In genomic region chr7:142443474-142443873, GRCm38 (mm10) we compare ENCODE assay signal across 24 mouse cellular contexts. TPM values are rescaled to one million over a fixed set of nuclear protein-coding genes. Genes with fewer than 3 reads are reported as not detected.
DNase-seq lines count a peak whose midpoint lies in the region; ATAC-seq and TF ChIP-seq lines count a peak whose summit lies in the region.
"Had no signal": no experiment of that assay in that cellular context is flagged by ENCODE, and none has a peak within 500 bp of the region (broad histone marks: within the 10 kb centered on the region; RNA-seq: fewer than 3 reads in every experiment).

No protein-coding gene starts in this region.

- no peaks in the 10 kb centered on the region for H3K9me3 ChIP-seq in hindbrain, embryonic 10.5 days
- no peaks in the 10 kb centered on the region for H3K9me3 ChIP-seq in hindbrain, postnatal 0 days (ENCODE audit: low read length)
- no peaks in the 10 kb centered on the region for H3K9me3 ChIP-seq in limb, embryonic 10.5 days (replicated peaks)
- H3K9me3 ChIP-seq: neural tube, embryonic 15.5 days had no signal

- peaks cover 4% of the 10 kb centered on the region; the same call in 1 of the 2 replicates for H3K27me3 ChIP-seq in hindbrain, embryonic 10.5 days (ENCODE audit: insufficient read depth, poor library complexity, severe bottlenecking)
- H3K27me3 ChIP-seq in hindbrain, postnatal 0 days (ENCODE audit: insufficient read depth, low read length): no peaks in the 10 kb centered on the region
- H3K27me3 ChIP-seq in limb, embryonic 10.5 days (ENCODE audit: low read depth, poor library complexity, severe bottlenecking): no peaks in the 10 kb centered on the region
- H3K27me3 ChIP-seq: neural tube, embryonic 15.5 days had no signal

- no peak overlapping the region for H3K4me2 ChIP-seq in hindbrain, postnatal 0 days (ENCODE audit: low read depth, low read length)
- H3K4me2 ChIP-seq: liver, embryonic 11.5 days; midbrain, embryonic 11.5 days; neural tube, embryonic 15.5 days had no signal

- H3K27ac ChIP-seq in hindbrain, embryonic 10.5 days: 0 out of 2 replicates have a peak overlapping the region, but pooled peaks have one; percentile 6
- H3K27ac ChIP-seq in hindbrain, postnatal 0 days: no peak overlapping the region
- H3K27ac ChIP-seq in limb, embryonic 10.5 days: peak overlapping the region; percentile 87
- H3K27ac ChIP-seq: neural tube, embryonic 15.5 days had no signal

- WGBS in hindbrain, embryonic 10.5 days: 91% methylated on average over 5 of the region's 5 CpGs
- 82% methylated on average over 5 of the region's 5 CpGs for WGBS in hindbrain, postnatal 0 days
- WGBS in limb, embryonic 10.5 days: 91% methylated on average over 5 of the region's 5 CpGs

- H3K4me3 ChIP-seq in hindbrain, embryonic 10.5 days: no peak overlapping the region
- no peak overlapping the region for H3K4me3 ChIP-seq in hindbrain, postnatal 0 days (ENCODE audit: low read length)
- H3K4me3 ChIP-seq in limb, embryonic 10.5 days: no peak overlapping the region
- H3K4me3 ChIP-seq: neural tube, embryonic 15.5 days had no signal

- no peak overlapping the region for H3K9ac ChIP-seq in hindbrain, postnatal 0 days (replicated peaks; ENCODE audit: low read length)
- H3K9ac ChIP-seq: neural tube, embryonic 15.5 days had no signal

- H3K36me3 ChIP-seq in hindbrain, embryonic 10.5 days: no peaks in the 10 kb centered on the region
- H3K36me3 ChIP-seq in hindbrain, postnatal 0 days (ENCODE audit: insufficient read depth, low read length): no peaks in the 10 kb centered on the region
- H3K36me3 ChIP-seq in limb, embryonic 10.5 days: no peaks in the 10 kb centered on the region
- H3K36me3 ChIP-seq: neural tube, embryonic 15.5 days had no signal

- TF ChIP-seq CTCF in hindbrain, postnatal 0 days (IDR thresholded peaks at IDR 0.05; ENCODE audit: low read depth): no peak

- DNase-seq in hindbrain, embryonic 10.5 days (ENCODE audit: low spot score): no peak
- DNase-seq in hindbrain, postnatal 0 days (ENCODE audit: low spot score): no peak
- peak; percentile 36 for DNase-seq in thymus, postnatal 4 days
- no peak for DNase-seq in thymus, postnatal 36 days
- no peak for DNase-seq in limb, embryonic 10.5 days (ENCODE audit: low spot score)
- no peak for DNase-seq in adrenal gland, postnatal 4 days (ENCODE audit: low spot score in 2 of 2)
- DNase-seq: adrenal gland, adult 2 months; cerebellum, adult 2 months; lung, postnatal 10 days; right cerebral cortex, postnatal 25 days had no signal

- no peak for ATAC-seq in hindbrain, postnatal 0 days
- ATAC-seq in erythroid progenitor cell, adult 5-6 weeks (replicated peaks; ENCODE audit: low FRiP score, poor library complexity, severe bottlenecking): no peak
- ATAC-seq: inflammation-experienced regulatory T-cells, adult 6 months had no signal

- peaks cover 17% of the 10 kb centered on the region for H3K4me1 ChIP-seq in hindbrain, embryonic 10.5 days (replicated peaks)
- H3K4me1 ChIP-seq in hindbrain, postnatal 0 days (ENCODE audit: insufficient read depth, low read length): no peaks in the 10 kb centered on the region
- H3K4me1 ChIP-seq in limb, embryonic 10.5 days: peaks cover 38% of the 10 kb centered on the region

RNA-seq across cellular contexts. Expression of gene Tnni2, which starts 1.9 kb away (rescaled TPM):
- polyA plus RNA-seq in hindbrain, embryonic 10.5 days (2016; fragmentation: Nextera tagmentation; extraction: Ambion mirVana): 1.2 and 1.3 TPM in 2 replicates
- 1.3 and 8.5 TPM in 2 replicates for total RNA-seq in hindbrain, postnatal 0 days (2014; rRNA removed)
- polyA plus RNA-seq in hindbrain, postnatal 0 days (2015; fragmentation: Nextera tagmentation; extraction: Ambion mirVana): 0.63 TPM in 2 replicates
- polyA plus RNA-seq in limb, embryonic 10.5 days (2016; fragmentation: Nextera tagmentation; extraction: Ambion mirVana): 2.4 and 3.6 TPM in 2 replicates
- total RNA-seq in erythroid progenitor cell, adult 5-6 weeks (2015; ENCODE audit: low replicate concordance): not detected in 2 replicates
- total RNA-seq in erythroid progenitor cell, adult 5-6 weeks (2017; ENCODE audit: low replicate concordance): not detected in 2 replicates
- total RNA-seq in adrenal gland, postnatal 4 days (2021): 100 to 1,000 TPM in 1 of 2 experiments, 10 to 100 TPM in 1; 79.5 to 219 TPM
- polyA plus RNA-seq: adrenal gland, adult 2 months; inflammation-experienced regulatory T-cells, adult 6 months had no signal

RNA-seq across cellular contexts. Expression of gene Syt8, which starts 8.8 kb away (rescaled TPM):
- not detected in 2 replicates for polyA plus RNA-seq in hindbrain, embryonic 10.5 days (2016; fragmentation: Nextera tagmentation; extraction: Ambion mirVana)
- not detected in 2 replicates for total RNA-seq in hindbrain, postnatal 0 days (2014; rRNA removed)
- polyA plus RNA-seq in hindbrain, postnatal 0 days (2015; fragmentation: Nextera tagmentation; extraction: Ambion mirVana): 0.15 TPM in 1 of 2 replicates, not detected in the other
- 0.25 TPM in 1 of 2 replicates, not detected in the other for polyA plus RNA-seq in limb, embryonic 10.5 days (2016; fragmentation: Nextera tagmentation; extraction: Ambion mirVana)
- total RNA-seq in erythroid progenitor cell, adult 5-6 weeks (2015; ENCODE audit: low replicate concordance): not detected in 2 replicates
- not detected in 2 replicates for total RNA-seq in erythroid progenitor cell, adult 5-6 weeks (2017; ENCODE audit: low replicate concordance)
- total RNA-seq in adrenal gland, postnatal 4 days (2021): not detected
- total RNA-seq: adrenal gland, adult 2 months; common myeloid progenitor, adult 5-6 weeks; granulocyte monocyte progenitor cell, adult 5-6 weeks; layer of hippocampus, postnatal 25 days; left cerebral cortex, postnatal 36 days had no signal
- polyA plus RNA-seq: cerebellum, adult 2 months; forebrain, embryonic 11.5 days; frontal cortex, adult 2 months; heart, embryonic 14.5 days; hindbrain, embryonic 11.5 days; inflammation-experienced regulatory T-cells, adult 6 months; kidney, embryonic 14.5 days; midbrain, embryonic 11.5 days had no signal

RNA-seq across cellular contexts. Expression of gene Lsp1, which starts 17.1 kb away (rescaled TPM):
- polyA plus RNA-seq in hindbrain, embryonic 10.5 days (2016; fragmentation: Nextera tagmentation; extraction: Ambion mirVana): 17.9 and 19.4 TPM in 2 replicates
- 4.6 and 16.6 TPM in 2 replicates for total RNA-seq in hindbrain, postnatal 0 days (2014; rRNA removed)
- polyA plus RNA-seq in hindbrain, postnatal 0 days (2015; fragmentation: Nextera tagmentation; extraction: Ambion mirVana): 6.6 and 7.2 TPM in 2 replicates
- 28.7 and 31.1 TPM in 2 replicates for polyA plus RNA-seq in limb, embryonic 10.5 days (2016; fragmentation: Nextera tagmentation; extraction: Ambion mirVana)
- total RNA-seq in erythroid progenitor cell, adult 5-6 weeks (2015; ENCODE audit: low replicate concordance): 88.0 and 115 TPM in 2 replicates
- 64.5 and 76.5 TPM in 2 replicates for total RNA-seq in erythroid progenitor cell, adult 5-6 weeks (2017; ENCODE audit: low replicate concordance)
- total RNA-seq in adrenal gland, postnatal 4 days (2021): 10 to 100 TPM; 25.1 to 43.0 TPM

RNA-seq across cellular contexts. Expression of gene Tnnt3, which starts 55.2 kb away (rescaled TPM):
- polyA plus RNA-seq in hindbrain, embryonic 10.5 days (2016; fragmentation: Nextera tagmentation; extraction: Ambion mirVana): 1.1 and 3.0 TPM in 2 replicates
- 1.3 and 4.7 TPM in 2 replicates for total RNA-seq in hindbrain, postnatal 0 days (2014; rRNA removed)
- 3.1 and 3.9 TPM in 2 replicates for polyA plus RNA-seq in hindbrain, postnatal 0 days (2015; fragmentation: Nextera tagmentation; extraction: Ambion mirVana)
- polyA plus RNA-seq in limb, embryonic 10.5 days (2016; fragmentation: Nextera tagmentation; extraction: Ambion mirVana): 1.6 and 1.7 TPM in 2 replicates
- not detected in 2 replicates for total RNA-seq in erythroid progenitor cell, adult 5-6 weeks (2015; ENCODE audit: low replicate concordance)
- total RNA-seq in erythroid progenitor cell, adult 5-6 weeks (2017; ENCODE audit: low replicate concordance): not detected in 2 replicates
- 100 to 1,000 TPM; 118 to 299 TPM for total RNA-seq in adrenal gland, postnatal 4 days (2021)
- total RNA-seq: adrenal gland, adult 2 months; common myeloid progenitor, adult 5-6 weeks; granulocyte monocyte progenitor cell, adult 5-6 weeks; layer of hippocampus, postnatal 25 days; left cerebral cortex, postnatal 36 days had no signal
- polyA plus RNA-seq: adrenal gland, adult 2 months had no signal

RNA-seq across cellular contexts. Expression of gene Ctsd, which starts 55.6 kb away (rescaled TPM):
- polyA plus RNA-seq in hindbrain, embryonic 10.5 days (2016; fragmentation: Nextera tagmentation; extraction: Ambion mirVana): 159 and 198 TPM in 2 replicates
- 638 and 755 TPM in 2 replicates for total RNA-seq in hindbrain, postnatal 0 days (2014; rRNA removed)
- 400 and 402 TPM in 2 replicates for polyA plus RNA-seq in hindbrain, postnatal 0 days (2015; fragmentation: Nextera tagmentation; extraction: Ambion mirVana)
- polyA plus RNA-seq in limb, embryonic 10.5 days (2016; fragmentation: Nextera tagmentation; extraction: Ambion mirVana): 121 and 132 TPM in 2 replicates
- 207 and 227 TPM in 2 replicates for total RNA-seq in erythroid progenitor cell, adult 5-6 weeks (2015; ENCODE audit: low replicate concordance)
- total RNA-seq in erythroid progenitor cell, adult 5-6 weeks (2017; ENCODE audit: low replicate concordance): 161 and 184 TPM in 2 replicates
- 100 to 1,000 TPM; 536 to 544 TPM for total RNA-seq in adrenal gland, postnatal 4 days (2021)
